Mouse (Mus musculus) R1 (cell line): ENCODE measurements at regions not wholly inside any gene's neighbourhood (a gene's known extent, or its start where the extent isn't known, plus 50 kb on each side); places are given as distances from the start of the nearest gene placed in this dataset.
"Not testable (repeated sequence)": the region's sequence is repeated elsewhere in the genome, so short reads cannot be mapped to it uniquely, and the experiment has no call there.

Experiments used
- DNase-seq: peaks from one replicate; pipeline ENCODE4 v3.0.0-alpha.2; 2018; ENCODE audit warnings: low read depth, low spot score

- no peak for DNase-seq
Observed at GRCm38 (mm10) chr1:13042326-13042725, 1628.4 kb downstream of the A830018L16Rik start.

GRCm38 (mm10) chr1:13050140-13050775 lies 1636.4 kb downstream of the A830018L16Rik start:
- DNase-seq, result peak; percentile 62

GRCm38 (mm10) chr1:13051433-13052066 lies 1637.6 kb downstream of the A830018L16Rik start:
- not testable (repeated sequence) for DNase-seq

- DNase-seq, result peak; percentile 85
Observed at GRCm38 (mm10) chr1:13052067-13052460, 1638.2 kb downstream of the A830018L16Rik start.

- peak; percentile 44 for DNase-seq
Observed at GRCm38 (mm10) chr1:13057741-13058140, 1643.8 kb downstream of the A830018L16Rik start.

- DNase-seq, result peak; percentile 89
Observed at GRCm38 (mm10) chr1:13059616-13060320, 1645.9 kb downstream of the A830018L16Rik start.
